In genomic region chr5:102126737-102127136, GRCm38 (mm10) we compare ENCODE assay signal across 8 mouse cellular contexts. TPM values are rescaled to one million over a fixed set of nuclear protein-coding genes. Genes with fewer than 3 reads are reported as not detected.
A peak's percentile ranks its signal among the peaks of the same experiment; 100 is the strongest.
DNase-seq lines count a peak whose midpoint lies in the region; ATAC-seq lines count a peak whose summit lies in the region.

No protein-coding gene starts in this region.

- no peaks in the 10 kb centered on the region for H3K9me3 ChIP-seq in forebrain, embryonic 14.5 days (replicated peaks; ENCODE audit: control insufficient read depth, low read length)
- no peaks in the 10 kb centered on the region for H3K9me3 ChIP-seq in forebrain, embryonic 16.5 days (ENCODE audit: control insufficient read depth, low read length)

- no peak overlapping the region for H3K27ac ChIP-seq in forebrain, embryonic 14.5 days (ENCODE audit: low read depth, low read length)
- H3K27ac ChIP-seq in forebrain, embryonic 16.5 days (ENCODE audit: low read length) = no peak overlapping the region

- no peak overlapping the region for H3K4me2 ChIP-seq in forebrain, embryonic 14.5 days (ENCODE audit: low read length)
- H3K4me2 ChIP-seq in forebrain, embryonic 16.5 days (ENCODE audit: low read length) = no peak overlapping the region

- WGBS in forebrain, embryonic 14.5 days = 23% methylated on average over 3 of the region's 3 CpGs
- WGBS in forebrain, embryonic 16.5 days = 21% methylated on average over 3 of the region's 3 CpGs

- H3K36me3 ChIP-seq in forebrain, embryonic 14.5 days (ENCODE audit: control insufficient read depth, insufficient read depth, low read length) = no peaks in the 10 kb centered on the region
- H3K36me3 ChIP-seq in forebrain, embryonic 16.5 days (ENCODE audit: control insufficient read depth, insufficient read depth) = no peaks in the 10 kb centered on the region

- peak; percentile 45 for DNase-seq in forebrain, embryonic 14.5 days (ENCODE audit: low spot score)
- peak; percentile 13 for DNase-seq in ovary, postnatal 10 days (ENCODE audit: low spot score)
- no peak for DNase-seq in ovary, adult 18-20 months (ENCODE audit: low spot score)
- peak; percentile 75 to 83 for DNase-seq in cerebellum, postnatal 14 days
- DNase-seq in kidney, postnatal 14 days = peak; percentile 24
- peak; percentile 57 for DNase-seq in lung, postnatal 14 days
- peak; percentile 33 for DNase-seq in urinary bladder, postnatal 14 days (ENCODE audit: low spot score)

- no peak for ATAC-seq in forebrain, embryonic 14.5 days
- ATAC-seq in forebrain, embryonic 16.5 days = no peak

- H3K27me3 ChIP-seq in forebrain, embryonic 14.5 days (replicated peaks; ENCODE audit: control insufficient read depth, insufficient read depth, low read length) = no peaks in the 10 kb centered on the region
- no peaks in the 10 kb centered on the region for H3K27me3 ChIP-seq in forebrain, embryonic 16.5 days (replicated peaks; ENCODE audit: control insufficient read depth, insufficient read depth, low read length)

- H3K9ac ChIP-seq in forebrain, embryonic 14.5 days (ENCODE audit: low read length) = no peak overlapping the region
- H3K9ac ChIP-seq in forebrain, embryonic 16.5 days (replicated peaks; ENCODE audit: low read depth, low read length) = no peak overlapping the region

- H3K4me3 ChIP-seq in forebrain, embryonic 14.5 days (ENCODE audit: low read depth, low read length) = no peak overlapping the region
- H3K4me3 ChIP-seq in forebrain, embryonic 16.5 days (replicated peaks; ENCODE audit: low read length) = no peak overlapping the region

- H3K4me1 ChIP-seq in forebrain, embryonic 14.5 days (ENCODE audit: control insufficient read depth, insufficient read depth, low read length) = no peaks in the 10 kb centered on the region
- no peaks in the 10 kb centered on the region for H3K4me1 ChIP-seq in forebrain, embryonic 16.5 days (replicated peaks; ENCODE audit: control insufficient read depth, insufficient read depth, low read length)

RNA-seq across cellular contexts. Expression of gene Wdfy3, which starts 57.0 kb away (rescaled TPM):
- 15.3 and 22.6 TPM in 2 replicates for polyA plus RNA-seq in forebrain, embryonic 14.5 days (2014; fragmentation: Nextera tagmentation; extraction: Ambion mirVana)
- polyA plus RNA-seq in forebrain, embryonic 16.5 days (2015; fragmentation: Nextera tagmentation; extraction: Ambion mirVana) = 28.0 TPM in 2 replicates
